Mouse (Mus musculus): Measurements from ENCODE around the gene Cldn19.
"Not testable (repeated sequence)": the region's sequence is repeated elsewhere in the genome, so short reads cannot be mapped to it uniquely, and the experiment has no call there.

Cldn19 gene

DNA sequence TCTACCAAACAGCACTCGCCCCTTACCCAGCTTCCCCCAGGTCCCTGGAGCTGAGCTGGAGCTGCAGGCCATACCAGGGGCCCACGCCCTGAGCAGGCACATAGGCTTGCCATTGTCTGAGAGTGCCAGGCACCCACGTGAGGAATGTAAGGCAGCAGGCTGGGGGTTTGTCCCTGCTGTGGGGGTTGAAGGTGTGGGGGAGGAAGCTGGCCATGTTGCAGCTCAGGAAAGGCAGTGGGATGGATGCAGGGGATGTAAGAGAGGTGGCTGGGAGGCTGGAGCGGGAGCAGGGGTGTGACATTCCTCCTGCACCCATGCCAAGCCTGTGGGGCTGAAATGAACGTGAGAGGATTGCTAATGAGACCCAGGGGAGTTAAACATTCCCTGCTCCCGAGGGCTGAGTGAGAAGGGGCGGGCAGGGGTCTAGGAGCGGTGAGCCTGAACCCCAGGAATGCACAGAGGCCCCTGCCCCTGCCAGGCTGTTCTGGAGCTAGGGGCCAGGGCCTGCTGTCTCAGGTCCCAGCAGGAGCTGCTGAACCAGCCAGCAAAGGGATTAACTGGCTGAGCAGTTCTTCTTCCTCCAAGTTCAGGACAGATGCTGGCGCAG is 1.1 kb upstream of the Cldn19 start:
- no peak for DNase-seq

DNA sequence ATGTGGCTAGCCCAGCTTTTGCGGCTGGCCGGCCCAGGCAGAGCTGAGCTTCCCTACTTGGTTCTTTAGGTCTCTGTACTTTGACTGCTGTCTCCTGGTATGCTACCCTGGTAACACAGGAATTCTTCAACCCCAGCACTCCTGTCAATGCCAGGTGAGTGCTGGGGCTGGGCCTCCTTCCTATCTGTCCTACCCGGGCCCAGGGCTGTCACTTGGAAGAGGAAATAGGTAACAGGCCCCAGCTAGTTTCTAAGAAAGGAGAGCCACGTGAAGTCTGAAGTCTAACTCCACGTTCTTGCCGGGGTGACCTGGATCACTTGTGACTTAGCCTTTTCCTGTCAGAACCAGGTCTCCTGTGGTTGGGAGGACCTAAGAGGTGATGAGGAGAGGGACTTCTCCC is 1.9 kb downstream of the Cldn19 start:
- DNase-seq: no peak

DNA sequence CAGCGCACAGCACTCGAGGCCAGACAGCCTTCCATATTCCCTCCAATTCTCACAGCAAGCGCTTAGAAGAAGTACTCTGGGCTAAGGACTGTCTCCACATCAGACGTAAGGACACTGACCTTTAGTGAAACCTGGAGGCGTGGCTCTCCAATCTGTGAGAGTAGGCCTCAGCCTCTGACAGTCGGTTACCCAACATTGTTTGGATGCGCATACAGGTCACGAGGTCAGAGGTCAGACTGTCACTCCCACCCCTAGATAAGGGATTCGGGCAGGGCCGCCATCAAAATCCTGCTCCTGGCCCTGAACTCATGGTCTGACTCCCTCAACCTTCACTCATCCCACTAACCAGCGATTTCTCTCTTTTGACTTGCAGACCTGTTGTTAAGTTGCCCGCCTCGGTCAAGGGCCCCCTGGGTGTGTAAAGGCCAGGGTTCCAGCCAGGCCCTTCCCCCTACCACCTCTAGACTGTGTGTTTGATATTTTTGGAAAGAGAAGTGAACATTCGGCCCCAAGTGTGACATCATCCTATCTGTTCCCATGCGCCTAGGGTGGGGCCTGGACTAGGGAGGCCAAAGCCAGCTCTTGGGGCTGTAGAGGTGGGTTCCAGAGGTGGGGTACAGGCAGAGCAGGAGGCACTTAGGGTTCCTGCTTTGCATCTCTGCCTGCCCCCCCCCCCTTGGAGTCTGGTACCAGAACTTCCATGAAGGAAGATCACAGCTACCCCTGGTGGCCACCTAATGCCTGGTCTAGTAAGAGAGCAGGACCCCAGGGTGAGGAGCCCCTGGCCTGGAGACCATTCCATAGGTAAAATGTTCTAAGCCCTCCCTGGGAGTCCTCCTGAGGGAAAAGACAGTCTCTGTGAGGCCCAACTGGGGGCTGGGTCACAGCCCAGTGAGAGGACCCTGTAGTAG is 4.4 kb downstream of the Cldn19 start:
- no peak for DNase-seq

DNA sequence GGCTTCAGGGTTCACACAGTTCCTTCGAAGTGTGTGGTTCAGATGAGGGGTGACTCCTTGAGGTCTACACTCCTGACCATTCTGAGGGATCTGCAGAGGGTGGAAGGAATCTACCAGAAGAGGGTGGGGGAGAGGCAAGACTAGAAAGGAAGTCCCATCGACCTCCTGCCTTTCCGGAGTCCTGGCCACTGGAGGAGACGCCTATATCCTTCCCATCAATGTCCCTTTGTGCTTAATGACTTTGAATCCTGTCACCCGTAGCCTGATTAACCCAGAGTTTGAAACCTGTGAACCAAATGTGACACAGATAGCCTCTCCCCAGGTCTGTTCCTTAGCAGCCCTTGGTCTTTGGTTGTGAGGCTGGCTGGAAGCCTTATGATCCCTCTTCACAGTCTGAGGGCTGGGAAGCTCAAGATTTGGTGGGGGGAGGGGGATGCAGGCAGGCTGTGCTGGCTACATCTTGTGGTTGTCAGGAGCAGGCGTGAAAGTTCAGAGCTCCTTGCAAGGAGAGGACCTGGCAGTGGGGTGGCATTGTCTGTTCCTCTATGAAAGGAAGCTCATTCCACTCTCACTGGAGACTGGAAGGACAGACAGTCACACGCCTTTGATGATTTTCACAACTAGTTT is 6.0 kb downstream of the Cldn19 start:
- no peak for DNase-seq

DNA sequence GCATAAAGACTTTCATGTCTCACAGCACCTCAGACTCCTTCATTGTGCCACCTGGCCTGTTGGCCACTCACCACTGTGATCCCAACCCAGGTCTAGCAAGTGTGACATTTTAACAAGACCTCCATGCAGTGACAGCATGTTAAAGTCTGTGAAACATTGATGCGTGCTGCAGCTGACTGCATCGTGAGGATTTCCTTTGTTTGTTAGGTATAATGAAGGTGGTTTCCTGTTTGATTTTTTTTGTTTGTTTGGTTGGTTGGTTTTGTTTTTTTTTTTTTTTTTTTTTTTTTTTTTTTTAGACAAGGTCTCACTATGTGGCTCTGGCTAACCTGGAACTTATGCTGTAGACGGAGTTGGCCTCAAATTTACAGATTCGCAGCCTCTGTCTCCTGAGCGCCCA is 7.3 kb downstream of the Cldn19 start:
- no peak for DNase-seq

DNA sequence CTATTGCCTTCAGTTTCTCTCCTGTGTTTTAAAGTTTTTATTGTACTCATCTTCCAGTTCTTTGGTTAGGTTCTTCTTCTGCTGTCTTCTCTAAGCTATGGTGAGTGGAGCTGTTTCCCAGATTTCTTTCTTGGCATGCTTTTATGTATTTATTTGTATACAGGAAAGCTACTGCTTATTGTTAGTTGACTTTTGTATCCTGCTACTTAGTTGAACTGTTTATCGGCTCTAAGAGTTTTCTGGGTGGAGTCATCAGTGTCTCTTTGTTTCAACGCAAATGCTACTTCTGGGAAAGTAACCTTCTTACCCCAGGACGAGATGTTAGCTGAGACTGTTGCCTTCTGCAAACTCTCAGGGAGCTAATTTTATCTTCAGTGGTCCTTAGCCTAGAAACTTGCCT is 8.2 kb downstream of the Cldn19 start:
- no peak for DNase-seq

DNA sequence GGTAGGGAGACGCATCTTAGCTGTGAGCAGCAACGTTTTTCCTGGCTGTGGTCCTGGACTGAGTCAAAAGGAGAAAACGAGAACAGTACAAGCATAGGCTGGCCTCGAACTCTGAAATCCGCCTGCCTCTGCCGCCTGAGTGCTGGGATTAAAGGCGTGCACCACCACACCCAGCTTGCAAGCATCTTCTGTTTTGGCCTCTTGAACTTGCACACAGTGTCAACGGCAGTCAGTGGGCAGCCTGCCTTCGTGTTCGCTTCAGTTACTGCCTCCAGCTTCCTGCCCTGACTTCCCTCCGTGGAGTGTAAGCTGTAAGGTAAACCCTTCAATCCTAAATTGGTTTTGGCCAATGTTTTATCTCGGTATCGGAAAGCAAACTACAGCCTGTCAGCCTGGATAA is 11.4 kb downstream of the Cldn19 start:
- DNase-seq: no peak

DNA sequence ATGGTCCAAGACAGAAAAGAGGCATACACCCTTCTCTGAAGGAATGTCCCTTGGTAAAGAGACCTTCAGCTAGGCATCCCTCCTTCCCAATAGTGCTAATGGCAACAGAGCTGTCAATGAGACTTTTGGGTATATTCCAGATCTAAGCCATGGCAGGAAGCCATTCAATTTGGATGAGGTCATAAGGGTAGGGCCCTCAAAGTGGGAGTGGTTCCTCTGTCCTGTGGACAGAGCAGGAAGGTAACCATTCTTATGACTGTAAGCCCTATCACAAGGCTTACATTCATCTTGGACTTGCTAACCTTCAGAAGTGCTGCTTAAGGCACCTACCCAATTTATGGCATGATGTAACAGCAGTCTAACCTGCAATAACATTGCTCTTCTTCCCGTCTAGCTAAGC is 19.4 kb downstream of the Cldn19 start:
- DNase-seq: no peak

DNA sequence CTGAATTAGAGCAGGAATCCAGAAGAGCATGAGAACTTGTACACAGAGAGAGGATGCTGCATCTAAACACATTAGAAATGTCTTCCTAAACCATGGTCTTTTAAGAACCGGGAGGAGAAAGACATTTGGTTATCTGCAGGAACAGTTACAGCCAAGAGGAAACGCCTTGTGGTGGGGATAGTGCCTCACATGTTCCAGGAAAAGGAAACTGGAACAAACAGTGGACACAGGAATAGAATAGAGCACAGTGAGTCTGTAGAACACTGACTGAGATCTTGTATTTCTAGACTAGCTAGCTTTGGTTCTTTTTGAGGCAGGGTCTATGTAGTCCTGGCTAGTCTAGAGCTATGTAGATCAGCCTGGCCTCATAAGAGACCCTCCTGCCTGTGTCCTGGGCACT is 20.0 kb downstream of the Cldn19 start:
- DNase-seq: no peak

DNA sequence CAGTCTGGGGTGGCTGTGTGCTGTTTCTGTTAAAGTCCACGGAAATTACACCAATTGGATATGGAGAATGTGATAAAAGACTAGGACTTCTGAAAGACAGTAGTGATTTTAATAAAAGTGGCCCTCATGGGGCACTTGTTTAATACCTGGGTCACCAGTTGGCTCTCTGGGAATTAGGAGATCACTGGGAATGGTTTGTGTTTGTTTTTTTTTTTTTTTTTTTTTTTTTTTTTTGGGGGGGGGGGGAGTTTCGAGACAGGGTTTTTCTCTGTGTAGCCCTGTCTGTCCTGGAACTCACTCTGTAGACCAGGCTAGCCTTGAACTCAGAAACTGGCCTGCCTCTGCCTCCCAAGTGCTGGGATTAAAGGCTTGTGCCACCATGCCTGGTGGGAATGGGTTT is 20.5 kb downstream of the Cldn19 start:
- no peak for DNase-seq

DNA sequence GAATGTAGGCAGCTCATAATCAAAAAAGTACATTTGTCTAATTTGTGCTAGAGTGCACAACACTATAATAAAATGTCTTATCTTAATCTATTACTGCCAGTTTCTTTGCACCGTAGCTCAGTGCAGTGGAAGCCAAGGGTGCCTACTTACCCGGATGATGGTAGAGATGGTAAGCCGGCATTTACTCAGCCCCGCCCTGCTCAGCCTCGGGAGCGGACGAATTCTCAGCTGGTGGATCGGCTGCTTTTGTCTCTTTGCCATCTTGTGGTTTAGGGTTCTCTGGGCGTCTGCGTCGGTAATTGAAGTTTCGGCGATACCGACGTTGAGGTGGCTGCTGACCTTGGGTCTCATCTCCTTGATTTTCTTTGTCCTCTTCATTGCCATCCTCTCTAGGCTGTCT is 23.6 kb downstream of the Cldn19 start:
- DNase-seq: not testable (repeated sequence)

DNA sequence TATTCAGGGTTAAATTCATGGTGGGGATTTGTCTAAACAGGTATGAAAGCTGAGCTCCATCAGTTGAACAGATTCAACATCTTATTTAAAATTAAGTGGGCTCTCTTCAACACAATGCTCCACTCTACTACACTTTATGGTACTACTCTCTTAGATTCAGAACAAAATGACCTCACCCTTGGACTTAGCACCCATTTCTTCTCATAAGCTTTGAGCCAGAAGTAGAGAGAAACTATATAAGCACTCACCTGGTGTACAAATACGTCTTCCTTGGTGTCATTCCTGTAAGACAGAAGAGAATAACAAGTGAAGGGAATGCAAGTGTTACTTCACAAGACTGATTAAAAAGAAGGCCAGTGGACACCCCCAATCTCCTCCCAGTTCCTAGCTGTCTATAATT is 29.6 kb downstream of the Cldn19 start:
- DNase-seq: no peak

DNA sequence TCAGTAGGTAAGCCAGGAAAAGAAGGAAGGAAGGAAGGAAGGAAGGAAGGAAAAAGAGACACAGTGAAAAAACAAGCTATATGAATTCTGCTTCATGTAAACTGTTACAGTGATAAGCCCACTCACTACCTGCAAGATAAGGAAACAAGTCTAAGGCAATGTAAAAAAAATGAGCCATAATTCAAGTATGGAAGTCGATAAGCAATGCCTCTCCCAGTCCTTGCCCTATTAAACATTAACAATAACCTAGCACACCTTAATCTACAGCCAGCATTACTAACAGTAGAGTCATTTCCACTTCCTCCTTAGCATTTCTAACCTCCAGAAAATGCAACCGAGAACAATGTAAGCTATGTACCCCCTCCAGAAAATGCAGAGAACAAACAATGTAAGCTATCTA is 30.1 kb downstream of the Cldn19 start:
- DNase-seq: no peak

DNA sequence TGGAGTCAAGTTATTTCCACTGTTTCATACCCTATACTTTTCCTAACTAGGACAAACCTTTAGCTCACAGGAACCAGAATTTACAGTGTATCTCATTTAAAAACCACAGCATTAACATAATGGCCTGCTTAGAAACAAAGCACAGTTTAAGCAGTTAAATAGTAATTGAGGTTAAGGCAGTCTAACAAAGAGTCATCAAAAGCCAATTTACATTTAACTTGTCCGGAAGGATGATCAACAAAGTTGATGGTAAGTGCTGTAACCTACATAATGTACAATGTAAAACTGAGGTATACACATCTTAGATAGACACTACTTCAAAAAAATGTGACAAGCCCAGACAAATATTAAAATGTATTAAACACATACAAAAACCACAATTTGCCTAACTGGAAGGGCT is 36.7 kb downstream of the Cldn19 start:
- no peak for DNase-seq

DNA sequence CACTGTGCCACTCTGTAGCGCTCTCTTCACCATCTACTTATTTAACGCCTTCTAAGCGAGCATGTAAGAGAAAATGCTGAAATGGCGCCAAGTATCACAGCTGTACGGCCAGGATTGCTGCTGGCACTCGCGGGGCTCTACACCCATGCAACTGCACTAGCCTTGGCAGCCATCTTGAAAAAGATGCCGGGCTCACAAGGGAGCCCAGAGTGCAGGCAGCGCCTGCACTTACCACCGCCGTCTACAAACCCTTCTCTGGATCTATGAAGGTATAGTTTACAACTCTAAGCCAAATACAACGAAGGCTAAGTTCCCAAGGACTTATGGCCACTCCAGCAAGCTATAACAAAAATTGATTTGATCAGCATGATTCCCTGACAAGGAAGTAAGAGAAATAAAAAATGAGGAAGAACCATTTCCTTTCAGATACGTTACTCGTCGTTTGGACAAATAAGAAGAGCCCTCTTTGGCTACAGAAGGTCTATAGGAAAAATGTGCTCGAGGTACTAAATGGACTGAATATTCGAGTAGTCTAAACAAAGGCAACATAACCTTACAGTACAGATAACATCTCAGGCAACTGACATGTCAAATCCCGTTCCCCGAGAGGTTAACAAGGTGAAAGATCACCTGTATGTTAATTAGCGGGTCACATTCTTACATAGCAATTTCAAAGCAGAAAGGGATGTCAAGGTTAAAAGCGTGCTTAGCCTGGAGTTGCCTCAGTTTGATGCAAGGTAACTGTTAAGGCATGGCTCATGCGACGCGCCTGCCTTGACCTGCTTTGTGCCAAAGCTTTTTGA is 37.8 kb downstream of the Cldn19 start:
- DNase-seq: peak; percentile 61 to 68

DNA sequence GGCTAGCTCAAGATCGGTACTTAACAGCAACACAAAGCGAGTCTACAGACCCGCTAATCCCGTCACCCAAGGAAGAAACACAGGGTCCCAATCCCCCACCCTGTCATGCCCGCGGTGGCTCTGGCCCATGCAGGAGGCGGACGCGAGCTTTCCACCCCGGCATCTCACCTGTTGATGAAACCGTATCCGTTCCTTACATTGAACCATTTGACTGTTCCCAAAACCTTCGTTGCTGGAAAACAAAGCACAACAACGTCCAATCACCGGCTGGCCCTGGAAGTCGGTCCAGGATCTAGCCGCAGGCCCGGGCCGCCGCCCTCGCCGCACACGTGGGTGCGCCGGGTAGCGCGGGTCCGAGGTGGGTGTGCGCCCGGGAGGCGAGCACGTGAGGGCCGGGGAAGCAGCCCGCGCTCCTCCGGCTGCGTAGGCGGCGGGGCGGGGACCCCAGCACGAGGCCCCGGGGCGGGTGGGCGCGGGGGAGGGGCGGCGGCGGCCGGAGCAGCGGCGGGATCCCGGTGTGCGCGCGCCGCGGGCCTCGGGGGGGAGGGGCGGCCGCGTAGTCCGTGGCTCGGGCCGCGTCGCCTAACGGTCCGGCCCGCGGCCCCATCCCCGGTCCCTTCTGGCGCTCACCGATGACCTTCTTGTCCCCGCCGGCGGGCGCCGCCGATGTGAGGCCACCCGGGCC is 38.5 kb downstream of the Cldn19 start:
- peak; percentile 38 to 47 for DNase-seq

DNA sequence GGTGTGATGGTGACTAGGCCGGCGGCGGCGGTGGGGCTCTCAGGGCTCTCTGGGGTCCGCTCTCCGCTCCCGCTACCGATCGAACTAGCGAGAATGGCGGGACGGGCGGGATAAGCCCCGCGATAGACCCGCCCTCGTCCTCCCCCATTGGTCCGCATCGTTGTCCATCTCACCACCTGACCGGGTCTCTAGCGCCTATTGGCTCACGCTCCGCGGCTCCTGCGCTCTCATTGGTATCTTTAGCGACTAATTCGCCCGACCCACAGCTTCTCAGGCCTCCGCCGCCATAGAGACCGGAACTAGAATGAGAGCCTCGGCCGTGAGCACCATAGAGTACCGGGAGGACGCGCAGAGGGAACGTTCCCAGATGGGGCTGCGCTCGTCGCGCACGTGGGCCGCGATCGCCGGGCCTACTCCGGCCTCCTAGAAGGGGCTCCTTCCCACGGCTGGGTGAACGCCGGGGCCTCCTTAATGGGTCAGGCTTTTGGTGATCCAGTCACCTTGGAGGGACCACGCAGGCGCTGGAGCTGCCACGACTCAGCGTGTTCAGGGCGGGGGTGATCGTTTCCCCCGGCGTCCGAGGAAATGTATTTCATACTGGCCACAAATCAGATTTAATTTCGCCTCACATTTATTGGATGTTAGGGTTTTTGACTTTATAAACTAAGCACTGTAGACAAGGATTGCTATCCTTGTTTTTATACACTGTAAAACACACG is 39.4 kb downstream of the Cldn19 start, which contains the start of gene Ybx1:
Gene Ybx1 (minus strand): TSS at position 190 of the 719 bp plus-strand sequence.
- peak; percentile 97 to 98 for DNase-seq

DNA sequence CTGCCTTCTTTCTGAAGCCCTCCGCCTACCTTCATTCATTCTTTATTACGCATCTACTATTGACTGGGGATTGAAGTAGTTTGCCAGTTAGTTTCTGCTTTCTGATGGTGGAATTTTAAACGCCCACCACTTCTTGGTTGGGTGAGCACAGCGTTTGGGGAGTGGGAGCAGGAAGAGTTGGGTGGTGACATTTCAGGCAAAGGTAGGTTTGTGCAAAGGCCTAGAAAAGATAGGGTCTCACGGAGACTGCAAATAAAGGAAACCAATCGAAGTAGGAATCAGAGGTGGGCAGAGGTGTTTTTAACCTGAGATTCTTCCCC is 39.9 kb downstream of the Cldn19 start:
- DNase-seq: peak in 1 of 2 experiments; percentile 3

DNA sequence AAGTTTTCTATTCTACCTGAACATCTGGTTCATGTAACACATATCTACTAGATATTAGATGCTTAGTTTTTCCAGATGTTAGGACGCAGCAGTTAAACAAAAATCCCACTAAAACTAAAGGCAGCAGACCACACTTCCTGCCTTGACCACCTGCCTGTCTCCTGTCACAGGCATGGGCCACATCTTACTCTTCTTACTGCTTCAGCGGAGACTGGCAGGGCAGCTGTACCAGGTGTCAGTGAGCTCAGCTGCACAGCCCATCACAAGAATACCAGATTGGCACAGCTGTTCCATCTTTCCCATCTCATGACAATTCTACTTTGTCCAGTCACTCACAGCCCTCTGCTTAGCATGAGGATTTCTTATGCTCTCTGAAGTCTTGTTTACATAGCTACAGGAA is 42.1 kb downstream of the Cldn19 start:
- DNase-seq: no peak

DNA sequence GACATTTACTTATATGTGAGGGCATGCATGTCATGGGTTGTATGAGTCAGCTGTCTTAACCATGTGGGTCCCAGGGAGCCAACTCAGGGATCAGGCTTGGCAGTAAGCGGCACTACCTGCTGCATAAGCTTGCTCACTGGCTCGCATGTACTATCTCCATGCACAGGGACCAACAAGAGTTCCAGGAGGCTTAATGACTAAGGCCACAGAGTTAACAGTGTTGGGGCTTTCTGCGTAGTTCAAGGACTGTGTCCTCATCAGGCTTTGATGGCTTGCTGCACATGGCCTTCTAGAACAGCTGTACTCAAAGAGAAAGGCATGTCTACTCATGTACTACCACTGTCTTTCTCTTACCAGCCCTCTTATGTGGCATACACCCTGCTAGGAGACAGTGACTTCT is 45.5 kb downstream of the Cldn19 start:
- DNase-seq: no peak

DNA sequence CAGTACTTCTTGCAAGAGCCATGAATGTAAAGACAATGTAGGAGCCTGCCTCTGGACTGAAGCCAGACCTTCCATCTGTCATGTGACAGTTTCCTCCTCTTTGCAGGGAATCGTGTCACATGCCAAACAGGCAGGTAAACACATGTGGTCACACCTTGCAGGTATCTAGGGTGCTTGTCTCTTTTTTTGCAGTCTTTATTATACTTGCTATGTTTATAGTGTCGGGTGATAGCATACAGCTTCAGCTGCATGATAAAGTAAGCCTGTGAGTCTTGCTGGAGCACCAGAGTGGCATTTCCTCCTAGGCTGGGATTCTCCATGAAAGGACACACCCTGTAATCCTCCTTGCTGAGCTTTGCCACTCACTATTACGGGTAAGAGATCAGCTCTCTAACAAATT is 46.6 kb downstream of the Cldn19 start:
- no peak for DNase-seq

DNA sequence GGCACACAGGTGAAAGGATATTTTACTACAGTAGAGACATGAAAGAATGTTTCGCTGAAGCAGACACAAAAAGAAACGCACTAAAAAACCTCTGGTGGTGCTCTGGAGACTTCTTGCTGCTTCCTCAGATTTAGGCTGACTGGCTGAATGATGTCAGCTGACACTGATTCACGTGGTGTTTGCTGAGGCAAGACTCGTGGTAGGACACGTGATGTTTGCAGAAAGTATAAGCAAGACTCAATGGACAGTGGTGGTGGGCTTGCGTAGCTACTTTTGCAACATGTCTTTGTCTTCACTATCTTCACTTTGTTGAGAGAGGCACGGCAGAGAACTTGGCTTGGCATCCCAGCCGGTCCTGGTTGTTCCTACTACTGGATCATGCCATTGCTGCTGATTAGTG is 48.1 kb downstream of the Cldn19 start:
- DNase-seq: no peak
